Mouse (Mus musculus) kidney, adult 2 months (tissue): ENCODE results near the gene R3hdm4.

Experiments
- CTCF ChIP-seq: fragments of 200-500 bp; conservative IDR thresholded peaks from 2 replicates; pipeline ENCODE4 v1.5.1; 2011; ENCODE audit warnings: low read depth, mild to moderate bottlenecking, control low read depth, low read length, moderate library complexity, mixed read lengths; ENCODE audit not compliant: insufficient read depth, insufficient read length
- POLR2A ChIP-seq: fragments of 200-500 bp; IDR thresholded peaks from one replicate; pipeline ENCODE4 v1.6.1; 2011; ENCODE audit warnings: low read depth, low read length, control low read depth

- TF ChIP-seq CTCF (no peak), POLR2A (no peak)
Observed at GRCm38 (mm10) chr10:79930826-79931186, 9.8 kb upstream of the R3hdm4 start.
